In the genomic region with DNA sequence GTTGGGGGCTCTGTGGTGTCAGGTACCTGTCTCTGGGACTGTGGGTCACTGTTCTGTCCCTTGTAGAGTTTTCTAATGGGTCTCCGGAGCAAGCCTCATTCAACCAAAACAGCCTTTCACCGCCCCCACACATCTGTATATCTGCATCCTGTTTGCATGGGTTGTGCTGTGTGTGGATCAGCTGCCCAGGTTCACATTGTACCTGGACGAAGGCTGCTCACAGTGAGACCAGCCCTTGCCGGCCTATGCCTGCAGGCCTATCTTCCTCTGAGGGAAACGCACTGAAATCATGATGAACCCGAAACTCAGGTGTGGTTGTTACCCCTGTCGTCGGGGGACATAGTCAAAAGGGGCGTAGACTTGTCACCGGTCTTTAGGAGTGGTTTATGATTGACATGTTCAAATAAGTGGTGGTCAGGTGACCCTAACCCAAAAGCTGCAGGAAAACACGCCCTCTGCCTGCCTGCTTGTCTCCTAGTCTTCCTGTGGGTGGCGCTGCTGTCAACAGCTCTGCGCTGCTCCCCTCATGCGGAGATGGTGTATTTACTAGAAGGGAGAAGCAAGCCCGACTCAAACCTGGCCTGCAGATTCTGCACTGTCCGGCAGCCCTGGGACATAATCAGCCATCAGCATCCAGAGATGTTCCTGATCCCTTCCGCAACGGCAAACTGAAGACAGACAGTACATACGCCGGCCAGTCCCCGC, we compare ENCODE assay signal across 10 mouse cellular contexts. TPM values are rescaled to one million over a fixed set of nuclear protein-coding genes. Genes with fewer than 3 reads are reported as not detected.
A peak's percentile ranks its signal among the peaks of the same experiment; 100 is the strongest.
DNase-seq lines count a peak whose midpoint lies in the region; ATAC-seq and TF ChIP-seq lines count a peak whose summit lies in the region.
"Had no signal": no experiment of that assay in that cellular context is flagged by ENCODE, and none has a peak within 500 bp of the region (broad histone marks: within the 10 kb centered on the region; RNA-seq: fewer than 3 reads in every experiment).

No protein-coding gene starts in this region.

- H3K4me3 ChIP-seq in lung, embryonic 14.5 days (ENCODE audit: low read depth, low read length) = no peak overlapping the region

- no peaks in the 10 kb centered on the region for H3K4me1 ChIP-seq in lung, embryonic 14.5 days (ENCODE audit: insufficient read depth)

- intact Hi-C loops in heart, postnatal 14 days (cut with DNase I) = no loop called here

- peak; percentile 59 for TF ChIP-seq CTCF in lung, embryonic 14.5 days (IDR thresholded peaks at IDR 0.05; ENCODE audit: low read depth)

- no peak overlapping the region for H3K27ac ChIP-seq in lung, embryonic 14.5 days (ENCODE audit: low read depth)

- no peaks in the 10 kb centered on the region for H3K9me3 ChIP-seq in lung, embryonic 14.5 days (ENCODE audit: low read depth, low read length)

- ATAC-seq in lung, embryonic 14.5 days (ENCODE audit: insufficient read depth) = no peak

- H3K27me3 ChIP-seq in lung, embryonic 14.5 days (ENCODE audit: insufficient read depth, low read length) = no peaks in the 10 kb centered on the region; the same call in 1 of the 2 replicates

- H3K9ac ChIP-seq in lung, embryonic 14.5 days = no peak overlapping the region

- H3K36me3 ChIP-seq in lung, embryonic 14.5 days (ENCODE audit: insufficient read depth) = no peaks in the 10 kb centered on the region

- DNase-seq in adrenal gland, postnatal 14 days = peak; percentile 52
- no peak for DNase-seq in adrenal gland, adult 18-20 months (ENCODE audit: low spot score in 2 of 2)
- DNase-seq in lung, embryonic 14.5 days = peak; percentile 34
- no peak for DNase-seq in lung, postnatal 10 days
- DNase-seq in layer of hippocampus, postnatal 14 days (ENCODE audit: low spot score in 2 of 2) = peak; percentile 69 to 72
- DNase-seq in right cerebral cortex, postnatal 4 days = peak; percentile 75
- DNase-seq in kidney, adult 11 months = no peak
- DNase-seq in heart, postnatal 14 days = no peak

- H3K4me2 ChIP-seq in lung, embryonic 14.5 days = no peak overlapping the region

- WGBS in lung, embryonic 14.5 days = 40% methylated on average over 21 of the region's 21 CpGs

RNA-seq across cellular contexts. Expression of gene Tspan17, which starts 16.1 kb away (rescaled TPM):
- total RNA-seq in adrenal gland, postnatal 14 days (2021) = 24.8 and 29.5 TPM in 2 replicates
- 10 to 100 TPM; 32.6 to 46.1 TPM for total RNA-seq in adrenal gland, adult 18-20 months (2021)
- 6.5 and 8.7 TPM in 2 replicates for polyA plus RNA-seq in lung, embryonic 14.5 days (2014; fragmentation: Nextera tagmentation; extraction: Ambion mirVana)
- total RNA-seq in layer of hippocampus, postnatal 14 days (2021) = 10 to 100 TPM; 85.8 to 95.7 TPM
- total RNA-seq in heart, postnatal 14 days (2021) = 10 to 100 TPM in 1 of 2 experiments, 1 to 10 TPM in 1; 9.0 to 12.1 TPM

RNA-seq across cellular contexts. Expression of gene Eif4e1b, which starts 21.5 kb away (rescaled TPM):
- not detected in 2 replicates for total RNA-seq in adrenal gland, postnatal 14 days (2021)
- not detected for total RNA-seq in adrenal gland, adult 18-20 months (2021)
- not detected in 2 replicates for polyA plus RNA-seq in lung, embryonic 14.5 days (2014; fragmentation: Nextera tagmentation; extraction: Ambion mirVana)
- total RNA-seq in layer of hippocampus, postnatal 14 days (2021) = under 1 TPM; 0.35 to 0.62 TPM
- not detected for total RNA-seq in heart, postnatal 14 days (2021)
- total RNA-seq: heart, adult 8-10 months had no signal
- polyA plus RNA-seq: limb, embryonic 14.5 days had no signal

RNA-seq across cellular contexts. Expression of gene Sncb, which starts 38.9 kb away (rescaled TPM):
- total RNA-seq in adrenal gland, postnatal 14 days (2021) = 0.96 and 2.5 TPM in 2 replicates
- 1 to 10 TPM; 1.8 to 3.3 TPM for total RNA-seq in adrenal gland, adult 18-20 months (2021)
- not detected in 2 replicates for polyA plus RNA-seq in lung, embryonic 14.5 days (2014; fragmentation: Nextera tagmentation; extraction: Ambion mirVana)
- 100 to 1,000 TPM; 564 TPM for total RNA-seq in layer of hippocampus, postnatal 14 days (2021)
- not detected for total RNA-seq in heart, postnatal 14 days (2021)

RNA-seq across cellular contexts. Expression of gene Gprin1, which starts 55.6 kb away (rescaled TPM):
- total RNA-seq in adrenal gland, postnatal 14 days (2021) = 3.5 and 5.1 TPM in 2 replicates
- 1 to 10 TPM; 2.5 to 3.2 TPM for total RNA-seq in adrenal gland, adult 18-20 months (2021)
- polyA plus RNA-seq in lung, embryonic 14.5 days (2014; fragmentation: Nextera tagmentation; extraction: Ambion mirVana) = 0.34 and 0.53 TPM in 2 replicates
- total RNA-seq in layer of hippocampus, postnatal 14 days (2021) = 100 to 1,000 TPM; 149 to 150 TPM
- total RNA-seq in heart, postnatal 14 days (2021) = not detected

Comparison
In these comparisons a context has a peak if more than half of its experiments do, and no peak if none do; other contexts are left out.
1. DNase-seq: peak in adrenal gland, postnatal 14 days (single experiment), lung, embryonic 14.5 days (single experiment), layer of hippocampus, postnatal 14 days (2 of 2) and right cerebral cortex, postnatal 4 days (single experiment); none in adrenal gland, adult 18-20 months (0 of 2), lung, postnatal 10 days (single experiment), kidney, adult 11 months (single experiment) and heart, postnatal 14 days (0 of 2).
2. RNA of gene Sncb, which starts 38.9 kb away (total RNA-seq): 564 TPM in layer of hippocampus, postnatal 14 days; 1.8 to 3.3 TPM in adrenal gland, adult 18-20 months, 0.96 to 2.5 TPM in adrenal gland, postnatal 14 days and not detected in heart, postnatal 14 days; every median in the first group is over 100 times any median in the second.